Mouse (Mus musculus): ENCODE data around the gene Cry2.

Cry2 gene

GRCm38 (mm10) chr2:92370821-92371805 lies 62.7 kb downstream of the Cry2 start:
- DNase-seq (ENCODE audit: low spot score in 2 of 2): peak in 1 of 2 experiments; percentile 16

GRCm38 (mm10) chr2:92370375-92370774 lies 63.5 kb downstream of the Cry2 start:
- no peak for DNase-seq (ENCODE audit: low spot score in 2 of 2)

- no peak for DNase-seq (ENCODE audit: low spot score in 2 of 2)
These were observed 66.3 kb downstream of the Cry2 start for GRCm38 (mm10) chr2:92367383-92368029.

- no peak for DNase-seq (ENCODE audit: low spot score in 2 of 2)
These were observed 68.3 kb downstream of the Cry2 start for GRCm38 (mm10) chr2:92365568-92365967.

- DNase-seq (ENCODE audit: low spot score in 2 of 2): no peak
These were observed 69.8 kb downstream of the Cry2 start for GRCm38 (mm10) chr2:92364086-92364485.

- DNase-seq (ENCODE audit: low spot score in 2 of 2): no peak
These were observed 71.1 kb downstream of the Cry2 start for GRCm38 (mm10) chr2:92362571-92363228.

- no peak for DNase-seq (ENCODE audit: low spot score in 2 of 2)
These were observed 72.0 kb downstream of the Cry2 start for GRCm38 (mm10) chr2:92361795-92362194.

- no peak for DNase-seq (ENCODE audit: low spot score in 2 of 2)
These were observed 73.0 kb downstream of the Cry2 start for GRCm38 (mm10) chr2:92360893-92361292.

GRCm38 (mm10) chr2:92360186-92360823 lies 73.5 kb downstream of the Cry2 start:
- no peak for DNase-seq (ENCODE audit: low spot score in 2 of 2)

- no peak for DNase-seq (ENCODE audit: low spot score in 2 of 2)
These were observed 74.5 kb downstream of the Cry2 start for GRCm38 (mm10) chr2:92359301-92359700.

GRCm38 (mm10) chr2:92354224-92354623 lies 79.6 kb downstream of the Cry2 start:
- no peak for DNase-seq (ENCODE audit: low spot score in 2 of 2)

Data from thymus, postnatal 10 days (tissue).